Mouse (Mus musculus): ENCODE results near the gene Pcsk7. TPM values are rescaled to one million over a fixed set of nuclear protein-coding genes. Genes with fewer than 3 reads are reported as not detected.

The Pcsk7 gene
- total RNA-seq (2023): 80.0 and 110 TPM in 2 replicates

DNA sequence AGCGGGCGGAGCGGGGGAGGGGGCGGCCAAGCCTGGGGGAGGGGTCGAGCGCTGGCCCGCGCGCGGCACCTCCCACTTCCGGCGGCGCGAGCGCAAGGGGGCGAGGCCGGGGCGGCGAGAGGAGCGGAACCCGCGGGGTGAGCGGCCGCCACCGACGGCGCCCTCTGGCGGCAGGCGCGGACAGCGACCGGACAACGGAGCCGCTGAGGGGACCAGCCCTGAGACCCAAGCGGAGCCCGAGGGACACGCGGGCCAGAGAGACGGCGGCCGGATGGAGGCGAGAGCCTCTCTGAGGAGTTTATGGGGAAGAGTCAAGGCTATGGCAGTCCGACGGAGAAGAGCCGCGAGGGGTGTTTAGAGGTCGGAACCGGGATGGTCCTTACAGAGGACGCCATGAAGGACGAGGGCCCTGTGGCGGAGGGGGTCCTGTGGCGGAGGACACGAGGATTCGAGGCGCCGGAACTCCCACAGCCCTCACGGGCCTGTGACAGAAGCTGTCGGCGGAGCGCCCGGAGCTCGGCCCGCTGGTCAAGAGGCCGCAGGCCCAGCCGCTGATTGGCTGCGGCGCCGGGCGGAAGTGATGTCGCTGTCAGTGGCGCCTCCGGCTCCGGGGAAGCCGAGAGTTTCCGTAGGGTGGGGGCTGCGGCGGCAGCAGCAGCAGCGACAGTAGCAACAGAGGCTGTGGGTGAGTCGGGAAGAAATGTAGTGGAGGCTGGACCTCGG lies at the start of gene Pcsk7, which contains the start of gene Rnf214:
TSS of gene Pcsk7 (plus strand) at position 143 of the 723 bp plus-strand sequence.
TSS of gene Rnf214 (minus strand) at position 557 of the 723 bp plus-strand sequence.

DNA sequence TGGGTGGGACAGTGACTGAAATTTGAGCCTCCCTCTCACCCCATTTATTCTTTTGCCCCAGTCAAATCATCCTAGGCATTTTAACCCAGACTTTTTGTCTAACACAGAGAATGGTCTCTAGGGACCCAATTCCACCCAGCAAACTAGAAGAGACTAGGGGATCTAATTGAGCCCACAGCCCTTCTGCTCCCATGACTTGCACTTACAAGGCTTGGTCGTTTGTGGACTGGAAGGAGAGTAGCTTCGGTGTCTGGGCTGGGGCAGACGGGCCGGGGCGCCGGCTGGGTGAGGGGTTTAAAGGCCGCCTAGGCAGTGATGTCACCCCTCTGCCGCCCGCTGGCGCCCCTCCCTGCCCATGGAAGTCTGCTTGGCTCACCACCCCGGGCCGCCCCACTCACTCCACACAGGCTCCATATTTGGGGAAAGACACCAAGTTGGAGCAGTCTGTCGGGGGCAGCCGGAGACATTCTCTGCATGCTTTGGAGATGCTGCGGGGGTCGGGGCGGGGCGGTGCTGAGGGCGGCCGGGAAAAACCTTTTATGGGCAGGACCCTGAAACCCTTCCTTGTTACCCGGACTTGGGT lies 29.4 kb downstream of the Pcsk7 start, which contains the start of gene Tagln:
TSS of gene Tagln (minus strand) at position 431 of the 583 bp plus-strand sequence.

DNA sequence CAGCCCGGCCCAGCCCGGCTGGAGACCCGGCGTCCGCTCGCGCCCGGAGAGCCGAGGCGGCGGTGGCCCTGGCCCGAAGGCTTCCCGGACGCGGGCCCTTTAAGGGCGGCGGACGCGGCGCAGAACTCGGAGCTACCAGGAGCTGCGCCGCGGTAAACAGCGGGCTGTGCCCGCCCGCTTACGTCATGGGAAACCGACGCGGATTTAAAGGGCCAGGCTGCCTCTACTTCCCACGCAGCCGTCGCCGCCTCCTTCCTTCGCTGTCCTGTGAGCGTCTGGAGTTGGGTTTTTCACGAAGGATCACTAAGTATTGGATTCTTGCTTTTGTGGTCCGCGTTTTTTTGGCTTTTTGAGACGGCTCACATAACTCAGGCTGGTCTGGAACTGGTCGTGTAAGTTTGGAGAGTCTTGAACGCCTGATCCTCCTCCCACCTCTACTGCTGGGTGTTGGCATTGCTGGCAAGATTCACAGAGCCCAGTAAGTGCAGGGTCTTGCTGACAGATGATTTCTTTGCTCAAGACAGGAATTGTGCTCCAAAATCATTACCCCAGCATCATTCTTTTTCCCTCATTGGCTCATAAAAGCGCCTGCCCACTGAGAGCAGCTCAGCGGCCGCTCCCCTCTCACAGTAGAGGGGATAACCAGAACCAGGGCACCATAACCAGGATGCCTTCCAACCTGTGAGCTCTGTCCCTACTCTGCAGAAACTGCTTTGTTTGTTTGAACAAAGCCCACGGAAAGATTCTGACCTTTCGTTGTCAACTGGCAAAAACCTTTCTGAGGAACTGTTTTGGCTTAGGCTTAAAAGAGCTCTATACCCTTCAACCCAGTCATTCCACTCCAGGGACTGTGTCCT lies 49.0 kb downstream of the Pcsk7 start, which contains the start of gene Sidt2:
TSS of gene Sidt2 (minus strand) at position 152 of the 857 bp plus-strand sequence.

Other genes starting within 250 kb of the Pcsk7 start
- gene Cep164, start 77.8 kb upstream of the Pcsk7 start, total RNA-seq (2023): 18.0 and 20.6 TPM in 2 replicates
- gene Bace1, start 67.9 kb upstream of the Pcsk7 start, total RNA-seq (2023): 9.8 and 24.2 TPM in 2 replicates
- gene Rnf214, start 414 bp downstream of the Pcsk7 start, total RNA-seq (2023): 27.3 and 30.6 TPM in 2 replicates
- gene Tagln, start 29.6 kb downstream of the Pcsk7 start, total RNA-seq (2023): 0.66 TPM in 1 of 2 replicates, not detected in the other
- gene Sidt2, start 48.8 kb downstream of the Pcsk7 start, total RNA-seq (2023): 292 and 376 TPM in 2 replicates
- 46.9 and 67.4 TPM in 2 replicates for gene Pafah1b2, start 106.2 kb downstream of the Pcsk7 start, total RNA-seq (2023)
- gene Sik3, start 106.3 kb downstream of the Pcsk7 start, total RNA-seq (2023): 66.4 and 75.0 TPM in 2 replicates